Comparison of ENCODE assay signal across 22 mouse cellular contexts in genomic region chr9:27334895-27335294, GRCm38 (mm10). TPM values are rescaled to one million over a fixed set of nuclear protein-coding genes. Genes with fewer than 3 reads are reported as not detected.
DNase-seq lines count a peak whose midpoint lies in the region; ATAC-seq and TF ChIP-seq lines count a peak whose summit lies in the region.
"Had no signal": no experiment of that assay in that cellular context is flagged by ENCODE, and none has a peak within 500 bp of the region (broad histone marks: within the 10 kb centered on the region; RNA-seq: fewer than 3 reads in every experiment).

No protein-coding gene starts in this region.

- TF ChIP-seq CTCF in midbrain, postnatal 0 days (IDR thresholded peaks at IDR 0.05): no peak

- peaks cover 78% of the 10 kb centered on the region for H3K36me3 ChIP-seq in hindbrain, embryonic 13.5 days
- peaks cover 74% of the 10 kb centered on the region for H3K36me3 ChIP-seq in hindbrain, embryonic 10.5 days
- peaks cover 4% of the 10 kb centered on the region; the same call in 1 of the 2 replicates for H3K36me3 ChIP-seq in midbrain, embryonic 11.5 days (ENCODE audit: control insufficient read depth, insufficient read depth, low read length)
- peaks cover 61% of the 10 kb centered on the region for H3K36me3 ChIP-seq in midbrain, postnatal 0 days (ENCODE audit: insufficient read depth, low read length)
- peaks cover 5% of the 10 kb centered on the region; the same call in 1 of the 2 replicates for H3K36me3 ChIP-seq in limb, embryonic 13.5 days
- H3K36me3 ChIP-seq: G1E; heart, embryonic 15.5 days; liver, embryonic 13.5 days had no signal

- peaks cover 32% of the 10 kb centered on the region for H3K4me1 ChIP-seq in hindbrain, embryonic 13.5 days (replicated peaks)
- H3K4me1 ChIP-seq in hindbrain, embryonic 10.5 days (replicated peaks): peaks cover 14% of the 10 kb centered on the region
- H3K4me1 ChIP-seq in midbrain, embryonic 11.5 days (ENCODE audit: control insufficient read depth, insufficient read depth, low read length): no peaks in the 10 kb centered on the region
- no peaks in the 10 kb centered on the region for H3K4me1 ChIP-seq in midbrain, postnatal 0 days (ENCODE audit: insufficient read depth, low read length)
- no peaks in the 10 kb centered on the region for H3K4me1 ChIP-seq in limb, embryonic 13.5 days
- H3K4me1 ChIP-seq: embryonic facial prominence, embryonic 13.5 days; forebrain, embryonic 10.5 days; liver, embryonic 13.5 days had no signal

- H3K27me3 ChIP-seq in hindbrain, embryonic 13.5 days: no peaks in the 10 kb centered on the region
- H3K27me3 ChIP-seq in hindbrain, embryonic 10.5 days (ENCODE audit: insufficient read depth, poor library complexity, severe bottlenecking): no peaks in the 10 kb centered on the region
- no peaks in the 10 kb centered on the region for H3K27me3 ChIP-seq in midbrain, embryonic 11.5 days (ENCODE audit: control insufficient read depth, insufficient read depth, low read length)
- no peaks in the 10 kb centered on the region for H3K27me3 ChIP-seq in midbrain, postnatal 0 days (ENCODE audit: insufficient read depth, low read length)
- no peaks in the 10 kb centered on the region for H3K27me3 ChIP-seq in limb, embryonic 13.5 days
- H3K27me3 ChIP-seq: embryonic facial prominence, embryonic 13.5 days; heart, embryonic 15.5 days; hindbrain, embryonic 15.5 days; liver, embryonic 13.5 days had no signal

- 64% methylated on average over 9 of the region's 9 CpGs for WGBS in hindbrain, embryonic 13.5 days
- 81% methylated on average over 9 of the region's 9 CpGs for WGBS in hindbrain, embryonic 10.5 days
- 87% methylated on average over 9 of the region's 9 CpGs for WGBS in midbrain, embryonic 11.5 days
- 84% methylated on average over 9 of the region's 9 CpGs for WGBS in midbrain, postnatal 0 days
- WGBS in limb, embryonic 13.5 days: 71% methylated on average over 9 of the region's 9 CpGs

- no peak for DNase-seq in hindbrain, embryonic 10.5 days (ENCODE audit: low spot score)
- no peak for DNase-seq in midbrain, embryonic 11.5 days (ENCODE audit: low spot score, missing footprints)
- DNase-seq in midbrain, postnatal 0 days (ENCODE audit: low spot score): no peak
- DNase-seq in ZHBTc4 (ENCODE audit: low read depth, low spot score): peak; percentile 32
- DNase-seq in adrenal gland, adult 18-20 months (ENCODE audit: low spot score in 2 of 2): no peak
- DNase-seq in cerebellum, adult 9-11 months: no peak
- DNase-seq: adrenal gland, adult 8-10 months; cerebellum, adult 11 months; cerebellum, postnatal 25 days; gastrocnemius, postnatal 10 days; heart, adult 18-20 months; kidney, adult 9 months; layer of hippocampus, adult 9-11 months; liver, embryonic 13.5 days; thymus, postnatal 4 days had no signal

- H3K4me2 ChIP-seq in hindbrain, embryonic 13.5 days: no peak overlapping the region
- no peak overlapping the region for H3K4me2 ChIP-seq in midbrain, embryonic 11.5 days
- no peak overlapping the region for H3K4me2 ChIP-seq in midbrain, postnatal 0 days (ENCODE audit: low read depth, low read length, poor library complexity, severe bottlenecking)
- H3K4me2 ChIP-seq in limb, embryonic 13.5 days (replicated peaks): no peak overlapping the region
- H3K4me2 ChIP-seq: embryonic facial prominence, embryonic 13.5 days; heart, embryonic 15.5 days; hindbrain, embryonic 15.5 days; liver, embryonic 13.5 days had no signal

- no peak overlapping the region for H3K27ac ChIP-seq in hindbrain, embryonic 13.5 days
- no peak overlapping the region for H3K27ac ChIP-seq in hindbrain, embryonic 10.5 days
- H3K27ac ChIP-seq in midbrain, embryonic 11.5 days (ENCODE audit: low read depth, low read length): no peak overlapping the region
- no peak overlapping the region for H3K27ac ChIP-seq in midbrain, postnatal 0 days (ENCODE audit: low read depth, low read length)
- H3K27ac ChIP-seq in limb, embryonic 13.5 days: no peak overlapping the region
- H3K27ac ChIP-seq: embryonic facial prominence, embryonic 13.5 days; heart, embryonic 15.5 days; hindbrain, embryonic 15.5 days; liver, embryonic 13.5 days had no signal

- no peaks in the 10 kb centered on the region for H3K9me3 ChIP-seq in hindbrain, embryonic 13.5 days
- no peaks in the 10 kb centered on the region for H3K9me3 ChIP-seq in hindbrain, embryonic 10.5 days
- H3K9me3 ChIP-seq in midbrain, embryonic 11.5 days (ENCODE audit: control insufficient read depth, low read length): no peaks in the 10 kb centered on the region
- H3K9me3 ChIP-seq in midbrain, postnatal 0 days (ENCODE audit: low read length): no peaks in the 10 kb centered on the region
- no peaks in the 10 kb centered on the region for H3K9me3 ChIP-seq in limb, embryonic 13.5 days
- H3K9me3 ChIP-seq: embryonic facial prominence, embryonic 13.5 days; forebrain, embryonic 10.5 days; heart, embryonic 15.5 days; hindbrain, embryonic 15.5 days; liver, embryonic 13.5 days had no signal

- ATAC-seq in hindbrain, embryonic 13.5 days (ENCODE audit: low FRiP score): 0 out of 2 replicates have a peak, but pooled peaks have one; percentile 12
- 0 out of 2 replicates have a peak, but pooled peaks have one; percentile 22 for ATAC-seq in midbrain, embryonic 11.5 days (ENCODE audit: low FRiP score)
- ATAC-seq in midbrain, postnatal 0 days (ENCODE audit: low FRiP score): no peak
- ATAC-seq in limb, embryonic 13.5 days (ENCODE audit: low FRiP score, low read depth): peak; percentile 77; the same call in 1 of the 2 replicates

- 0 out of 2 replicates have a peak overlapping the region, but pooled peaks have one; percentile 13 for H3K9ac ChIP-seq in hindbrain, embryonic 13.5 days
- H3K9ac ChIP-seq in midbrain, embryonic 11.5 days (ENCODE audit: low read length): no peak overlapping the region
- H3K9ac ChIP-seq in midbrain, postnatal 0 days (replicated peaks; ENCODE audit: low read length, poor library complexity, severe bottlenecking): no peak overlapping the region
- H3K9ac ChIP-seq in limb, embryonic 13.5 days: no peak overlapping the region
- H3K9ac ChIP-seq: embryonic facial prominence, embryonic 13.5 days; heart, embryonic 15.5 days; hindbrain, embryonic 15.5 days; liver, embryonic 13.5 days had no signal

- H3K4me3 ChIP-seq in hindbrain, embryonic 13.5 days: no peak overlapping the region
- no peak overlapping the region for H3K4me3 ChIP-seq in hindbrain, embryonic 10.5 days
- H3K4me3 ChIP-seq in midbrain, embryonic 11.5 days (ENCODE audit: low read depth, low read length): no peak overlapping the region
- no peak overlapping the region for H3K4me3 ChIP-seq in midbrain, postnatal 0 days (ENCODE audit: low read depth, low read length)
- H3K4me3 ChIP-seq in limb, embryonic 13.5 days: no peak overlapping the region
- H3K4me3 ChIP-seq: embryonic facial prominence, embryonic 13.5 days; forebrain, embryonic 10.5 days; heart, embryonic 15.5 days; hindbrain, embryonic 15.5 days; liver, embryonic 13.5 days had no signal

RNA-seq across cellular contexts. Expression of gene Igsf9b, which starts 35.9 kb away (rescaled TPM):
- 14.7 and 15.6 TPM in 2 replicates for polyA plus RNA-seq in hindbrain, embryonic 13.5 days (2015; fragmentation: Nextera tagmentation; extraction: Ambion mirVana)
- 6.8 and 6.9 TPM in 2 replicates for polyA plus RNA-seq in hindbrain, embryonic 10.5 days (2016; fragmentation: Nextera tagmentation; extraction: Ambion mirVana)
- 4.2 and 5.2 TPM in 2 replicates for polyA plus RNA-seq in midbrain, embryonic 11.5 days (2014; fragmentation: Nextera tagmentation; extraction: Ambion mirVana)
- total RNA-seq in midbrain, postnatal 0 days (2014; rRNA removed): 64.8 and 83.3 TPM in 2 replicates
- 17.4 and 19.3 TPM in 2 replicates for polyA plus RNA-seq in midbrain, postnatal 0 days (2015; fragmentation: Nextera tagmentation; extraction: Ambion mirVana)
- 3.6 and 3.7 TPM in 2 replicates for polyA plus RNA-seq in limb, embryonic 13.5 days (2015; fragmentation: Nextera tagmentation; extraction: Ambion mirVana)
- total RNA-seq in adrenal gland, adult 18-20 months (2021): 1 to 10 TPM; 3.1 to 4.2 TPM
- polyA plus RNA-seq: G1E had no signal
